Mouse (Mus musculus): ENCODE measurements around the gene Tnks1bp1.

Tnks1bp1 gene

DNA sequence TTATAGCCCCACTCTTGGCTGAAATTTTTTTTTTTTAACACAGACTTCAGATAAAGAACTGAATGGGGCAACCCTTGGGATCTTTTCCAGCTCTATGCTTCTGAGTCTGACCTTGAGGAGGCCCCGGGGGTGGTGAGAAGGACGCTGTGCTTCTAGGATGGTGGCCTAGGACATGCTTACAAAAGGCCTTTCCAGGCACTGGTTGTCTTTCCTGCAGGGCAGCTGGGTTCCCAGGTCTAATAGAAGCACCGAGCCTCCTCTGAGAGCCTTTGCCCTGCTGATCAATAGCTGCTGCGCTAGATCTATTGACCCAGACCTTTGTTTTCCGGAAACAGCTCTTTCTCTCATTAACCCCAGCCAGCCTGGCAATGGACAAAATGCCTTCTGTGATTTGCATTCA is 48.1 kb downstream of the Tnks1bp1 start:
- DNase-seq = peak in 1 of 2 experiments; percentile 9

DNA sequence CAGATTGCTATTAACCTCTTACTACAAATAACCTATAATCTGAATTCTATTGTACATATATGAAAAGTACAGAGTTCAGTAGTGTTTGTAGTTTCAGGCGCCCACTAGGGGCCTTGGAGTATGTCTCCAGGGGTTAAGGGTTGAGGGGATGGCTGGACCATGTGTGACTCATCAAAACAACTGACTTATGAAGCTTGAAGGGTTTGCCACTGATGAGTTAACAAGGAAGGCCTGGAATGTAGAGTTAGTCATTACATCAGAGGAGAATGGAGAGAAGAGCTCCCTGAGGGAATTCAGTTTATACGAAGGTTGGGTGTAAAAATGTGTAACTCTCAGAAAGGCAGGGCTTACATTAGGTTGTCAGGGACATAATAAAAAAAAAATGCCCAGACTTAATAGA is 50.2 kb downstream of the Tnks1bp1 start:
- DNase-seq = no peak

DNA sequence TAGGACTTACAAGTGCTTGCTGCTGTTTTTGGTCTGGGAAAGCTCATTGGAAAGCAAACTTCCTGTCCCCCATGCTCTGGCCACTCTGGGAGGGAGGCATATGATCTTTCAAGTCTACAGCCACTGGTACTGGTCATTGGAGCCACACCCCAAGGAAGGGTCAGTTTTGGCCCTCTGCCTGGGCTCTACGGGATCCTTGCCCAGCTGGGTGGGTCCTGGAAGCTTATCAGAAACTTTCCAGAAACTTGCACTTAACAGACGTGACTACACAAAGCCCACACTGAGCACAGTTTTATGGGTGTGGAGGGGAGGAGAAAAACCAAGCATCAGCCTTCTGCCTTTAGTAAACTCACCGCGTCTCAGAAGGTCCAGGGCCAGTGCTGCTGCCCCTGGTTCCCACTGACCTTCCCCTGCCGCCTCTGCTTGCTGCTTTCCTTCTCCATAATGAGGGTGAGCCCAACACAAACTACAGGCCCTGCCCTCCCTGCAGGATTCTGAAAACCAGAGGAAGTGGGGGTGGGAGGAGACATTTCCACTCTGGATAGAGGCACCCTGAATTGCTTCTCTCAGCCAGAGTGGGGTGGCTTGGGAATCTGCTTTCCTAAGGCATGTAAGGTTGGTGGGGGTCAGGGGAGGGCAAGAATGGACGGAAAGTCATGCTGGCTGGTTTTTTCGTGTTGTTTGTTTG is 51.1 kb downstream of the Tnks1bp1 start:
- DNase-seq = peak; percentile 93 to 95

DNA sequence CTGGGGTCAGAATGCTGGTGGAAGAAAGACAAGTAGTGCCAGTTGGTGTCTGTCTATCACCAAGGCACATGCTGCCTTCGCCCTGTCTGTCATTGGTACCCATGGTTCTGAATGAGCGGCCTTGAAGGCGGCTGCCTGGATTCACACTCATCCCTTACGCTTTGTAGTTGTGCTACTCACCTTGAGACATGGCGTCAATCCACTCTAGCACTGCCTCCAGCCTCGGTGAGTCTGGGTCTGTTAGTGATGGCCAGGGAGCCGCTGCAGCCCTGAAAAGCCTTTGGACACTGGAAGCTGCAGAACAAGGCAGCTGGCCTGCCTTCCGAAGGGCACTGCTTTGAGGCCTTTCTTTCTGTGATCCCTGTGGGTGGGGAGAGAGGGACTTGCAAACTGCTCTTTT is 55.4 kb downstream of the Tnks1bp1 start:
- DNase-seq = no peak

DNA sequence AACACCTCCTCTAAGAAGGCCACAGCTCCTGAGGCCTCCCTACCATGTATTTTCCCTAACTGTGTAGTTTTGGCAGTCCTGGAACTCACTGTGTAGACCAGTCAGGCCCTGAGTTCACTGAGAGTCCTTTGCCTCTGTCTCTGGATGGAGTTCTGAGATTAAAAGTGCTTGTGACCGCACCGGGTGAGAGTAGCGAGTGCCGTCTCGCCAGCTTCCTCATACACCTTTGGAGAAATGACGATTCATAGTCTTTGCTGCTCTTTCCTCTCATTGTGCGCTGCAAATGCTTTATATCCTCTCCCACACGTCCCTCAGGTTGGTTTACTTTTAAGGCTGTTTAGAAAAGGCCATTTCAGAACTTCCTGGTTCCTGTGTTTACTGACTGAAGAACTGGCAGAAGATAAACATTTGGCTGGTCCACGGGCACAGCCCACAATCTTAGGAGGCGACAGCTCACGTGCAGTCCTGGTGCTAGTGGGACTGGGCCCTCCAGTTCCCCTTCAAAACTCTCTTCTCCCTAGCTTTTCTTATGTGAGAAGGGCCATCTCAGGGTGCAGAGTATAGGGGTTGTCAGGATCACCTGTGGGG is 57.7 kb downstream of the Tnks1bp1 start:
- DNase-seq = peak; percentile 74 to 85

DNA sequence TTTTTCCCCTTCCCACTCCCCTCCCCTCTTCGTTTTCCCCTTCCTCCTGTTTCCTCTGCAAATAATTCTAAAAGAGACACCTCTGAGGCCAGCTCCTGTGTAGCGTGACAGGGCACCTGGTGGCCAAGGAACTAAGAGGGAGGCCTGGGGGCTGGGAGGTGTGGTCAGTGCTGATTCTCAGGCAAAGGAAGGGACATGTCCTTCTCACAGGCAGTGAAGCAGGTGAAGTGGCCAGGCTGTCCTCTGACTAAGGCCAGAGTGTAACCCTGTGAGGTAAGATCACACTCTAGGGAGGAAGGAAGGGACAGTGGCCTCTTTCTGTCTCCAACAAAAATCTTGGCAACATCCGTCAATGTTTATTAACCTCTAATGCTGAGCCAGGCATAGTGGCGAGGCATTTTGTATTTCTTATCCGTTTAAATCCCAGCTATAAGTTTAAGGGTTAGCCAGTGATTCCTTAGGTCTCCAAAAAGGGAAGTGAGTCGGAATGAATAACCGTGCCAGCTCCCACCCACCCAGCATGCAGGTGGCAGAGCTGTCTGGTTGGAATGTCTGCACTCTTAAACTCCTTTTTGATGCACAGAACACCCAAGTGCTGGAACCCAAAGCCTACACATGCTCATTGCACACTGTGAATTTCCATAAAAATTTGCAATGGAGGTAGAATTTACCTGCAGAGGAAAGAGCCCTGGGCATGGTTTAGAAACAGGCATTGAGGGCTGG is 58.4 kb downstream of the Tnks1bp1 start:
- DNase-seq = peak in 1 of 2 experiments; percentile 48

DNA sequence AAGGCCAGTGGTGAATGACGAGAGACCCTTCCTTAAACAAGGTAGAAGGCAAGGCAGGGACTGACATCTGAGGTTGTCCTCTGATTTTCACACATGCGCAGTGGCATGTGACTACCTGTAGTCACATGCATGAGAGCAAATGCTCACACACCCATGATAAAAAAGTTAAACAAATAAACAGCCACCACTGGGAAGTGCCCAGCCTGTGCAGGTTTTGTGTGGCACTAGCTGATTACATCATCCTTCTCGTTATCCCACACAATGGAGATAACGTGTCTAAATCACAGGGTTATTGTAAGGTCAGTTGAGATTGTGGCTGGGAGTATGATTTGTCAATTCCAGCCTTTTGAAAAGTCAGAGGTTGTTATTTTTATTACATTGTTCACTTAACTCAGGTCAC is 59.1 kb downstream of the Tnks1bp1 start:
- peak; percentile 20 to 68 for DNase-seq

DNA sequence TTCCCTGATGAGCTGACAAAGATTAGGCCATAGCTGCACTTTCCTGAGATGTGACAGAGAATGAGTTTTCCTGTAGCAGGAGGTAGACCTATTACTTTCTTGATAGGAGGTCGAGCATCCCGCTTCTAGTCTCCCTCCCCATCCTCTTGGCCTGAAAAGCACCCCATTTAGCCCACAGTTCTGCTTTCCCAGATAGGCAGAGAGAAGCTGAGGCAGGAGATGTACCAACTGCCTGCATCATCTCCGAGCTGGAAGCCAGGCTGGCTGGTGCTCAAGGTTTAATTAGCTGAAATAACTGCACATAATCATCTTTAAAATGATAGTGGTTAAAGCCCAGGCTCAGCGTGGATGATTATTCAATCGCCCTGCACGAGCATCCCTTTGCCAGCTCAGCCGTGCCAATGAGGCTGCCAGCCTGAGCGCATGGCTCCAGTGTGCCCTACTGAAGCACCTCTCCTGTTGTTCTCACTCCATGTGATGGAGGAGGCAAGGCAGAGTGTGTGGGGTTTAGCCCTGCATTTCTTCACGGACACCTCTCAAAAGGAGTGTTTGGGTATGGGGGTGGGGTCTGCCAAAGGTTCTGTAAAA is 62.6 kb downstream of the Tnks1bp1 start:
- DNase-seq = no peak
